Mouse (Mus musculus) 416B (cell line): ENCODE measurements around the gene Sugct.
A peak's percentile ranks its signal among the peaks of the same experiment; 100 is the strongest.
"Not testable (repeated sequence)": the region's sequence is repeated elsewhere in the genome, so short reads cannot be mapped to it uniquely, and the experiment has no call there.

Experiments
- DNase-seq: peaks from one replicate; pipeline ENCODE4 v3.0.0; 2011; ENCODE audit warnings: low read depth

Gene Sugct

DNA sequence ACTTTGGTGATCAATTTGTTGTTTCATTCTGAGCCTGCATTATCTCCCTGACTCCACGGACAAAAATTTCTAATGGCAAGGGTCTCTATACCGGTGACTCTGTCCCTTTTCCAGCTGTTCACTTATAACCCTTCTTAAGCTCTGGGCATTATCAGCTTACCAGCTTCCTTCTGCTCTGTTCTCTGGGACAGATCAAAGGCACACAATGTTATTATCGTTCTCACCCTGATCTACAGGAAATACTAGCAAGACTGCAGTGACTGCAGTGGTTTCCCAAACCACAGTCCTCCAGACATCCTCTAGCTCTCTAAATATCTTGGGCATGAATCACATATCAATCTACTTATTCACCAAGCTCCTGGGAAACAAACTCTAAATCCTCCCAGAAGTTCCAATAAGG is 90.7 kb downstream of the Sugct start:
- peak; percentile 88 for DNase-seq

DNA sequence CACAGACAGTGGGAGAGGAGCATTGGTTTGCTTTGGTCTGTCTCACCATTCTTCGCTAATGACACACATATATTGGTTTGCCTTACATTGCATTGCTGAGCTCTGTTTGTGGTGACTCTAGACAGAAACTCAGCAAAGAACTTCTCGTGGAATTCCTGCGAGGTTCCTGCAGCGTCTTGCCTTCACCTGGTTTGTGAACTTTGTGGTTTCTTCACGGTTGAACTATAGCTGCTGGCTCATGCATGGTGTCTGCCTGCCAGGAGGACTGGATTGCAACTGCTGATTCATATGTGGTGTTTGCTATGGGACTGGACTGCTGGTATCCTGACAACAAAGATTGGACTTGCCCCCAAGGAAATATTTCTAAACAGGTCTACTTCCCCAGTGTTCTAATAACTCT is 91.6 kb downstream of the Sugct start:
- DNase-seq: peak; percentile 5

DNA sequence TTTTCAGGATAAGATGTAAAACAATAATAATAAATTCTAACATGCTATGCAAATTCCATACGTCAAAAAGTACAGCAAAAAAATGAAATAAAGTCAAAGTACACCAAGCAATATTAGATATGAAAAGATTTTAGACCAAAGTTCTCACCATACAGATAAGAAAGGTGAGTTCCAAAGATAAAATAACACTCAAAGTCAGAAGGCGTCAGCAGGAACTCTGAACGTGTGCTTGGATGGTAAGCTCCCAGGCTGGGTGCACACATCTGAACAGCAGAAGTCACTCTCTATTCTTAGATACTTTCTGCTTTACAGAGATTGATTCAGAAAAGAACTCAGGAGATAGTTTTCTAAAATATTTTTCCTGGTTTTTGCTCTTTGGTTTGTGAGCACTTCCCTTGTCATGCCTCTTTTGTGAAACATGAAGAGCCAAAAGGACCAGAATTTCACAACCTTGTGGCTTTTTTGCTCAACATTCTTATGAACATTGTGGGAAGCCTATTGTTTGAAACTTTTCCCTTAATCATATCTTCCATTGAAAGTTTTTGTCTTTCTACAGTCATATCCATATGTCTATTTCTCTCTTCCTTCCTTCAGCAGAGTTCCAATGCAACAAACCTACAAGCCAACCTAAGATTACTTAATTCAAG is 110.0 kb downstream of the Sugct start:
- DNase-seq: peak; percentile 59

DNA sequence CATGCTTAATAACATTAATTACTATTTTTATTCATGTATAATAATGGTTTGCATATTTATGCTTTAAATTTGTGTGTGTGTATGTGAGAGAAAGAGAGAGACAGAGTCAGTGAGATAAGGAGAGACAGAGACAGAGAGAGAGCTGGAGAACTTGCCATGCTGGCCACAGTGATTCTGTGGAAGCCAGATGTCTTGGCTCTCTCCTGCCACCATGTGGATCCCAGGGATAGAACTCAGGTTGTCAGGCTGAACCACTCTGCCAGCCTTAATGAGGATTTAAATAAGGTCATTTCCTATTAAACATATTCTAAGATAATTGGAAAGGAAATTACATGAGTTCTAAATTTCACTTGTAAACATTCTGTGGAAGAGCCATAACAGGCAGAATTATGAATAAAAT is 110.5 kb downstream of the Sugct start:
- DNase-seq: peak; percentile 55

DNA sequence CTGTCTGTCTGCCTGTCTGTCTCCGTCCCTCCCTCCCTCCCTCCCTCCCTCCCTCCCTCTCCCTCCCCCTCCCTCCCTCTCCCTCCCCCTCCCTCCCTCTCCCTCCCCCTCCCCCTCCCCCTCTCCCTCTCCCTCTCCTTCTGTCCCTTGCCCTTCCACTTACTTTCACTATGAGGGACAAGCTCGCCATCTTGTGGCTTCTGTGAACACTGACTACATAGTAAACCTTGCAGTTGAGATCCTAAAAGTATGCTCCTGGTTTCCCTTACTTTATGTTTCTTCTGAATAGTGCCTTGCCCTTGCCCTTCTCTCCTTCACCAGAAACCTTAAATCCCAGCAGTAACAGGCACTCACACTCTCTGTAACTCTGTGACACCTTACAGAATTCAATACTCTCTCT is 113.7 kb downstream of the Sugct start:
- peak; percentile 67 for DNase-seq

DNA sequence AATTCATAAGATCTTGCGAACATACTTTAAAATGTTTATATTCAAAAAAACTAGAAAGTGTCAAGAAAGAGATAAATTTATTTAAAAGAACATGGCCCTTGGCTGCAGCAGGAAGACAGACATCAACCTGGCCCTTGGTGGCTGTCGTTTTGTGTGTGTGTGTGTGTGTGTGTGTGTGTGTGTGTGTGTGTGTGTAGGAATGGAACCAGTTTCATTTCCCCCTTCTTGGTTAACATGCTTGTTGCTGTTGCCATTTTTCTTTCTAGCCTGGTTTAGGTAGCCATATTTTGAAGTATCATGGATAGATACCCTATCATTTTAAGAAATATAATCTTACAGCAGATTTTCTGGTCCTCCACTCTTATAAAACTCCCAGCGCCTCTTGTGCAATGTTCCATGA is 136.0 kb downstream of the Sugct start:
- DNase-seq: no peak

DNA sequence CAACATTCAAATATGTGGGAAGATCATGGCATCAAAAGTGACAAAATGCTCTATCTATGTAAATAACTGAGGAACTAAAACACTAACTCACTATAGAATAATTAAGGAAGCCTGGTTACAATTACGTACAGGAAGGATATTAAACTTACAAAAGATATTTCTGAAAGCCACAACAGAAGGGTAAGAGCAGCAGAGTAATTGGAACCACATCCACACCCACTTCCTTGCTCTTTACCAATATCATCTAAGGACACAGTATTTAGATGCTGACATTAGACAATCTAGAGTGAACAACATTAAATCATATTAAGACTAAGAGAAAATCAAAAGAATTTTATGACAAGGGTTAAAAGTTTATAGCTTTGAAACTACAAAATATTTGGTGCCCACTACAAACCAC is 159.0 kb downstream of the Sugct start:
- peak; percentile 82 for DNase-seq

DNA sequence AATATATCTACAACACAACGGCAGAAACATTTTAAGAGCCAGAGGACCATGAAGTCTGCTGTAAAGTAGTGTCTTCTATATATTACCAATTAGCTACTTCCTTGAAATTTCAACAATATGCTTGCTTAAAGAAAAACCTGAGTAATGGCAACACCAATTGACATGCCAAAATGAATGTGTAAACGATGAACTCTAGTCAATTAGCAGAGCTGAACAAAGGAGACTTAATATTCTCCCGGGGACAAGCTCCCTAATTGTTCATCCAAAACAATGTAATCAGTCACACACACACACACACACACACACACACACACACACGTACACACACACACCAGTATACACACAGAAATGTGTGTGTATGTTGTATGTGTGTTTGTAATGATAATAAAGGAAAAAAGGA is 160.5 kb downstream of the Sugct start:
- no peak for DNase-seq

DNA sequence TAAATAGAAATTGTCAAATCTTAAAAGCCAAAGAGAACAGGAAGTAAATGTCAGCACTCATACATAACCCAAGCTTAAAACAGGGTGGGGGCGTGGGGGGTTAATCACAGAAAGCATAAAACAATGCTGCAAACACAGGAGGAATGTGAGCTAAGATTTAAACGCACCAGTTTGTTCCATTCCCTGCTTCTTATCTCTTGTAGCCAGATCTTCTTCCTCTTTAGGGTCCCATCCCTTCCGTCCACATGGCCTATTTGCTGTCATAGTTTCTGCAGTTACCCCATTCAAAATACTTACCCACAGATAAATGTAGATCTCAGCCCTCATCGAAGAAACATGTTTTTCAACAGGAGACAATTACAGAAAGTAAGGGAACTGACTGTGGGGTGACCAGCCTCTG is 160.9 kb downstream of the Sugct start:
- DNase-seq: peak; percentile 79

DNA sequence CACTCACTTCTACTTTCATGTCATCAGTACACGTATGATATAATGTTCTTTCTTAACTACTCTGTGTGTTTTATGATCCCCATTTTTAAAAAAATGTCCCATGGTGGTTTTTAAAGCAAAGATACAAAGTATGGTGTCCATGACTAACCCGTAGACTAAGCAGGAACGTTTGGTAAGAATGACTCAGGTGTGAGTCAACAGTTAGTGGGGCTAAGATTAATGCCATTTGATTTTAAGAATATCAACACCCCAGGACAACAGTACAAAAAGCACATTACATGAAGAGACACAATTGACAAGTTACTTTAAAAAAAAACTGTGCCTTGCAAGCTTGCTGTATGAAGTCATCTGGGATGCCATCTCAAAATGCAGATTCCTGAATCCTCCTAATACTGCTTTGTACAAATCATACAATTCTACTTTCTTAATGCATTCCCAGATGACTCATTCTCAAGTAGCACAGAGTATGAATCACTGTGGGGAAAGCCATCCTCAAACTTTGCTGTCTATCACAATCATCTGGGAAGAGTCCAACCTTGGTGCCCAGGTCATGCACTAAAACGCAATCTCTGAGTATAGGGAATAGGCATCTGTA is 184.1 kb downstream of the Sugct start:
- peak; percentile 64 for DNase-seq

DNA sequence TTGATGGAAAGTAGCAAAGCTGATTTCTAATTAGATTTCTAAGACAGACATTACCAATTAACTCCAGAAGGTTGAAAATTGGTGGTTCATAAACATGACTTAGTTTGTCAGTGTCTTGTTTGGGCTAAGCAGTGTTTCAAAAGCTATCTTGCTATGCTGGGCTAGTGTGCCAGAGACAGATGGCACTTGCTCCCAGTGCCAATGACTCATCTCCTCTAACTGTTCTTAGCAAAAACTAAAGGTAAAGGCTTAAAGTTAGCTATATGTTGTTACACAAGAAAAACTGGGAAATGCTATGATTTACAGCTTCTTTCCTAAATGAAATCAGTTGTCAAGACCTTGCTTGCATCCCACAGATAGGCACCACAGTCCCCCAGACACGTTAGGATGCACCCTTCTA is 200.4 kb downstream of the Sugct start:
- no peak for DNase-seq

DNA sequence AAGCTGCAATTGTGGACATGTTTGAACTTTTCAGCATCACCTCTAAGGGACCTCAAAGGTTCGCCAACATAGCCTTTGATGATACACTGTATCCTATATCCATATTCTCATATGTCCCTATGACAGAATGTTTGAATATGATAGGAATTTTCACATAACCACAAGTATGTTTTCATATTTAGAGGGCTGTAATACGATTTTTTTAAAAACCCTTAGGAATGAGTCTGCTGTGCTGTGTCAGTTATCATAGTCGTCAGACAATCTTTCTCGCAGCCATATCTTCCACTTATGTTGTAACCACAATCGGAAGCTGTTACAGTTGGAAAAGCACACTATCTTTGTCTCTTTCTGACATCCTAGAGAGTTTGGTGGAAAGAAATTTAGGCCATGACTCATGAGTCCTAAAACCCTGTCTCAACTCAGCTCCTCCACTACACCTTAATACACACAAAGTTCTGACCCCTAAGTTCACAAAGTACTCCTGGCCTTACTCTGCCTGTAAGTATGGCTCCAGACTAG is 201.2 kb downstream of the Sugct start:
- no peak for DNase-seq

DNA sequence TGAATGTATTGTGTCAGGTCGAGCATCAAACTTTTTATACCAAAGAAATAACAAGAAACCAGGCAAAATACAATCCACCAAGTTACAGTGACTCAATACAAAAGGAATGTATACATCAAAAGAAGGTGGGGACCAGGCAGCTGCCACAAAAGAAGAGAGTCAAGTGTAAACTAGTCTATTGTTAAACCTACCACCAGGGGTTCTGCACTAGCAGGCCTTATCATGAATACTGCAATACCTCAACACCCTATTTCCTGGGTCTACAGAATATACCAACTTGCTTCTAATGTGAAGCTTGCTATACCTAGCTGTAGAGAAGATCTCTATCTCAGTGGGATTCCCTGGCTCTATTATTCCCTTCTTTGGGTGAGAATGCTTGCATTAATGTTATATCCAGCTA is 237.4 kb downstream of the Sugct start:
- DNase-seq: not testable (repeated sequence)

DNA sequence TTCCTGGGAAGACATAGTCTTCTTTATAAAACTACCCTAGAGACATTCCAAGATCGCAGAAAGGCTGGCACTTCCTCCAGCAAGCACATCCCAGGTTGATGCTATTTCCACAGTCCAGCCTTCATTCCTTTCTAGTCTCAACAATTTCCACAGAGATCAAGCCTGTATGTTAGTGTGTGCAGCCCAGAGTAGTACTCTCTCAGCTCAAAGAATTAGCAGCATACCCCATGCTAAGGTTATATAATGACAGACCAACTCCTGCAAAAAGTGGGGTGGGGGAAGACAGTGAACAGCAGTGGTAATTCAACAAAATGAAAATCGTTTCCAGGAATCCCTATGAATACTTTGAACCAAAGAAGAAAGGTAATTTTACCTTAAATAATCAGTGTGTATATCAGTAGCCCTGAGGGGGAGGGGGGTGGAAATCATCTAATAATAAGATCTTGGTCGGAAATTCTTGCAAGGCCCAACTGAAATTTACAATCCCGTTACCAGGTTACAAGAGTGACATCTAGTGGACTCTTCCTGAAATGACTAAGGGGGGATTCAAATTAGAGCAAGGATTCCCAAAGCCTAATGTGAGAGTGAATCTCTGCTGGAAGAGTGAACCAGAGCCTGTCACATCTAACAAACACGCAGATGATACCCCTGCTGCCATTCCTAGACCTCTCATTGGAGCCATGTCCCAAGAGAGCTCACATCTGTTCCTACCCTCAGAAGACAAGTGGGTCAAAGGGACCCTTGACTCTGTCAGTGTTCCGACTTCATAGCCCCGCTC is 263.0 kb downstream of the Sugct start:
- DNase-seq: peak; percentile 66

DNA sequence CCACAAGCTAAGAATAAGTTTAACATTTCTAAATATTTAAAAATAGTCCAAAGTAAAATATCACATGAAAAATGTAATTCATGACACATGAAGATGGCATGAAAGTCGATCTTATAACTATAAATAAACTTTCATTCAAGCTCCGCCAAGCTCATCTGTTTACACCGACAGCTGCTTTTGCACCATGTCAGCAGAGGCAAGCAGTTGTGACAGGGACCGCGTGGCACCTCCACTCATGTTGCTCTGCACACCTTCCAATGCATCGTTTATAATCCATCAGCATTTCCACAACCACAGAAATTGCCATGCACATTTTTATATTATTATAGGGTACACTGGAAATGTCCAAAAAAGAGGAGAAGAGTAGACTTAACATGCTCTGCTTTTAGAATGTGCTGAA is 273.5 kb downstream of the Sugct start:
- no peak for DNase-seq

DNA sequence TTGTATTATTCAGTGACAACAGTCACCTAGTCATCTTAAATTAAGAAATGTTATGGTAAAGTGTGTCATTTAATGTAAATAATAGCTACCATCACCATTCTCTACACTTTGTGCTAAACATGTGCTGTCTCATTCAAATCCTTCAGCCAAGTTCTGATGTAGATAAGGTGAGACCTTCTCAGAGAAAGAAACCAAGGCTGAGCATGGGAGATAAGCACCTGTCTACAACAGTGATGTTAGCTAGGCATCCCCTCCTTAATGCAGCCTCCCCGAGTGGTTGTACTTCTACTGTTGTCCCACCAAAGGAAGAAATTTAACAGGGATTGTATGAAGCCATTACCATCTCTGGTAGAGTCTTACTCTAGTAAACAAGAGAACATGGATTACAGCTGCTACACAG is 274.8 kb downstream of the Sugct start:
- DNase-seq: no peak

DNA sequence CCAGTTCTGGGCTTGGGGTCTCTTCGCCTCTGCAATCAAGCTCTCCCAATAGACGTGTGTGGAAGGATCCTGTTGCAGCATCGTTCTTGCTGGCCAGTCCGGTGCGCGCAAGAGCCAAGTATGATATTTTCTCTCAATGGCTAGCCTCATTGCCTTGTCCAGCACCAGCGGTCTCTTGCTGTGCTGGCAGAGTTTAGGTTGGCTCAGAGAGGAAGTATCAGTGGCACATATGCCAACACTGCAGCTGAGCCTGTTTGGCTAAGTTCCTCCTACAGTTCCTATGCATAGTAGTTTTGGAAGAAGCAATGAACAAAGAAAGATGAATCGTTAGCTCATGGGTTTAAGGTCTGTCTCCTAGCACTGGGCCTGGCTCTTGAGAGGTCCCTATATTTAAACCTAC is 352.5 kb downstream of the Sugct start:
- no peak for DNase-seq

DNA sequence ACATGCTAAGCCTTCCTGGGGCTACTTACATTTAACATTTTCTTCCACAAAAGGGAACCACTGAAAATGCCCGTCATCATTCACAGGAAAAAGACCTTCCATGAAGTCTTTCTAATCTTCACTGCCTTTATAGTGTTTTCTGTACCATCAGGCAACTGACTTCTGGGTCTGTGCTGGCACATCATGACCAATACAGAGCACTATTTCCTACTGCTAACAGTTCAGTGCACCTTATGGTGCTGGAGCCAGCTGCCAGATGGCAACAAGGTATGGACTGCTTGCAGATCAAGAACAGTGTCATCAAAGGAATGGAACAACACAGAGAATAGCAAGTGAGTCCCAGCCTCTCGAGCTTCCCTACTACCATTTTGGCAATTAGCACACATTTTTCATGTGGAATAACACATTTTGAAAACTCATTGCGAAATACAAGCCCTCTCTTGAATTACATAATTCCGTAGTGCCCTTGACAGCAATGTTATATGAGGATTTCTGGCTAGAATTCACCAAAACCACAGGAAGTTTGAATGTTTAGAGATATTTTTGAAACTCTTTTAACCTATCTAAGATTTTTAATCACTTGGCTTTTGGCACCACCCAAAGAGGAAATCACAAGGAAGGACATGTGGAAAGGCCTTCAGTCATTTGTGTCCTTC is 359.3 kb downstream of the Sugct start:
- DNase-seq: peak; percentile 18

DNA sequence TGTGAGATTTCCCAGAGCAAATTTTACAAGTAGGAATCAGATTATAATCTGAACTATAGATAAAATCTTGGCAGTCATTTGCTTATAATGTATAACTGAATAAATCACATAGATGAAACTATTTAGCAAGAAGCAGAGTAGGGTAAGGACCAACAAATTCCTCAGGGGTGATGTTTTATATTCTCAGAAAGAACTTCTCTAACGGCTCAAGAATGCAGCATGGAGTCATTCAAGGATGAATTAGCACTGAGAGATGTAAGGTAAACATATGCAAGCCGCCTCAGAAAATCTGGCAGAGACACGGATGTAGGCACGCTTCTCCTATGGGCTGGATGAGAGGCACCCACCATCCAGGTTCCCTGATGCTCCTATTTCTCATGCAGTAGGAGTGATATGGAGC is 368.5 kb downstream of the Sugct start:
- no peak for DNase-seq

DNA sequence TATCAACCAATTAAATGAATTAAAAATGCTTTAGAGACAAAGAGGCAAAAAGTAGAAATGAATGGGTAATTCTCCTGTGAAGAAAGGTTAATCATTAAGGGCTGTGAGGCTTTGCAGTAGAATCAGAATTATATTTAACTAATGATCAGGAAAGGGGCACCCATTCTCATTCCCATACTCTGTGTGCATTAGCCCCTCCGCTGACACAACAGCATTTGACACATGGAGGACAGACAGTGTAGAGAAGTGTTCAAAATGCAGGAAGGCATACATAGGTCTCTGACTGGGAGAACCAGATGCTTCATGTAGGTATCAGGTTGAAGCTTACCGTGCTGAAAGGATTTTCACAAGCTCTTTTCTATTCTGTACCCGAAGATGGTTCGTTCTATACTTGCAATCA is 393.8 kb downstream of the Sugct start:
- no peak for DNase-seq

DNA sequence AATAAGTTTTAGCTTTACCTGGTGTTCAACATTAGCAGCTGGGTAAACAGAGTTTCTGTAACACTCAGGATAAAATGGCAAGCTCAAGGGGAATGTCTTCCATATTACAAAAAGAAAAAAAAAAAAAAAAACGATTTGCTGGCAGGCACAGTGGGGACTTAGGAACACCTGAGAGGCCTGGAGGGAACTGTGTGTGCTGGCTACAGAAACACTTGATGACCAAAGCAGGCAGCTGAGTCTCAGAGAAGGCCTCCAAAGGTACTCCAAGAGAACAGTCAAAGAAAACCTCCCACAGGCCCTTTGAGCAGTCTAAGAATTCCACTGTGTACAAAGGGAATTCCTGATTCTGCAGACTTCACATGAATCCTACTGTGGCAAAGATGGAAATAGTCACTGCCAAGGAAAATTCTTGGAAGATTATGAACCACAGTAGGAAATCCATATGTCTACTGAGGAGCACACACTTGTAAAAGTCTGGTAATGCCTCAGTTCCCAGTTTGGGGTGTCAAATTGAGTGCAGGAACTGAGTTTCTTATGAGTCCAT is 397.8 kb downstream of the Sugct start:
- no peak for DNase-seq

DNA sequence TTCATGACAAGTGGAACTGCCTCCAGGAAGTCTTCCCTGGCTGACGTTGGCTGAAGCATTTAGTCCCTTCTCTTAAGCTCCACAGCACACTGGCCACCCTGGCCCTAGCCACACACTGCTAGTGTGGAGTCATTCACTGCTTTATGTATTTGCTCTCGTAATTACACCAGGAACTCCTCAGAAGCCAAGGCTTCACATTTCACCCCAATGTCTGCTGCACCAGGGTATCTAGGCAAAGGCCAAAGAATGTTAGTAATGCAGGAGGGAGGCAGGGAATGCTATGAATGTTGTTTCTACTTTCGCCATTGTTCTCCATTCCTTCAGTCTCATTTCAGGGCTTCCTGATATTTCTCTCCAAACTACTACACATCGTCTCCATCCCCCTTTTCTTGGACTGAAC is 398.4 kb downstream of the Sugct start:
- no peak for DNase-seq
